ENCODE assay signal across 8 mouse cellular contexts in the genomic region with DNA sequence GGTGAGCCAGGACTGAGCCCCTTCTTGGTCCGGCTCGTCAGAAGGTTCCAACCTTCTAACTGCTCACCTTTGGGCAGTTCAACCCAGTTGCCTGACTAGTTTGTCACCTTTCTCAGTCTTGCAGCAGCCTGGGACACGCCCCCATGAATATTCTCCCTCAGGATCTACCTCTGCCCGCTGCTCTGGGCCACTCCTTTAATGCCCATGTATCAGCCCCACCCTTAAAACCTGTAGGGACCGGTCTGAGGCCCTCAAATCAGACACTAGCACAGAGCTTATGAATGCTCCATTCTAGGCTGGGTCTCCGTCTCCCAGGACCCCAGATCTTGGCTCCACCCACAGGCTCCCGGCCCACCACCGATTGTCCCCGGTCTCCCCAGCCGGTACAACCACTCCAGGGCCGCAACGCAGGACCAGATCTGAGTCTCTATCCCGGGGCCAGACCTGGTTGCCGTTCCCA. TPM values are rescaled to one million over a fixed set of nuclear protein-coding genes. Genes with fewer than 3 reads are reported as not detected.
DNase-seq lines count a peak whose midpoint lies in the region; ATAC-seq and TF ChIP-seq lines count a peak whose summit lies in the region.

No protein-coding gene starts in this region.

- peaks cover 51% of the 10 kb centered on the region for H3K36me3 ChIP-seq in embryonic facial prominence, embryonic 14.5 days (ENCODE audit: control insufficient read depth, insufficient read depth, low read length)
- H3K36me3 ChIP-seq in kidney, postnatal 0 days (ENCODE audit: insufficient read depth, low read length) = peaks cover 40% of the 10 kb centered on the region
- peaks cover 46% of the 10 kb centered on the region for H3K36me3 ChIP-seq in midbrain, embryonic 13.5 days

- no peaks in the 10 kb centered on the region for H3K27me3 ChIP-seq in embryonic facial prominence, embryonic 14.5 days (replicated peaks; ENCODE audit: control insufficient read depth, insufficient read depth, low read length)
- no peaks in the 10 kb centered on the region for H3K27me3 ChIP-seq in kidney, postnatal 0 days (ENCODE audit: insufficient read depth, low read length)
- no peaks in the 10 kb centered on the region for H3K27me3 ChIP-seq in midbrain, embryonic 13.5 days

- ATAC-seq in embryonic facial prominence, embryonic 14.5 days (ENCODE audit: low read depth) = peak; percentile 26
- ATAC-seq in kidney, postnatal 0 days (replicated peaks; ENCODE audit: low FRiP score, low read depth) = peak; percentile 56
- peak; percentile 59 for ATAC-seq in midbrain, embryonic 13.5 days
- ATAC-seq in CD4-positive, CD25-positive, alpha-beta regulatory T cell, adult 4 months = no peak

- TF ChIP-seq CTCF in left cerebral cortex, adult 2 months (IDR thresholded peaks at IDR 0.05) = no peak
- TF ChIP-seq CTCF in kidney, postnatal 0 days (IDR thresholded peaks at IDR 0.05; ENCODE audit: low read depth) = no peak

- H3K4me2 ChIP-seq in embryonic facial prominence, embryonic 14.5 days (ENCODE audit: low read depth, low read length) = peak overlapping the region; percentile 71
- H3K4me2 ChIP-seq in kidney, postnatal 0 days (ENCODE audit: low read length) = peak overlapping the region; percentile 63
- H3K4me2 ChIP-seq in midbrain, embryonic 13.5 days (replicated peaks) = peak overlapping the region; percentile 81

- no peaks in the 10 kb centered on the region for H3K9me3 ChIP-seq in embryonic facial prominence, embryonic 14.5 days (ENCODE audit: control insufficient read depth, low read length)
- no peaks in the 10 kb centered on the region for H3K9me3 ChIP-seq in kidney, postnatal 0 days (replicated peaks; ENCODE audit: low read length)
- no peaks in the 10 kb centered on the region for H3K9me3 ChIP-seq in midbrain, embryonic 13.5 days

- H3K9ac ChIP-seq in embryonic facial prominence, embryonic 14.5 days (ENCODE audit: low read depth, low read length) = peak overlapping the region; percentile 64
- H3K9ac ChIP-seq in kidney, postnatal 0 days (ENCODE audit: low read depth, low read length) = peak overlapping the region; percentile 72
- H3K9ac ChIP-seq in midbrain, embryonic 13.5 days (replicated peaks) = peak overlapping the region; percentile 79

- H3K4me1 ChIP-seq in embryonic facial prominence, embryonic 14.5 days (ENCODE audit: control insufficient read depth, insufficient read depth, low read length) = peaks cover 21% of the 10 kb centered on the region
- peaks cover 20% of the 10 kb centered on the region for H3K4me1 ChIP-seq in kidney, postnatal 0 days (replicated peaks; ENCODE audit: insufficient read depth, low read length)
- H3K4me1 ChIP-seq in midbrain, embryonic 13.5 days (replicated peaks) = peaks cover 60% of the 10 kb centered on the region

- 10% methylated on average over 13 of the region's 14 CpGs for WGBS in embryonic facial prominence, embryonic 14.5 days
- 5% methylated on average over 14 of the region's 14 CpGs for WGBS in kidney, postnatal 0 days
- WGBS in midbrain, embryonic 13.5 days = 12% methylated on average over 14 of the region's 14 CpGs

- peak overlapping the region; percentile 91 for H3K4me3 ChIP-seq in left cerebral cortex, adult 2 months
- peak overlapping the region; percentile 57 for H3K4me3 ChIP-seq in embryonic facial prominence, embryonic 14.5 days (ENCODE audit: low read depth, low read length)
- H3K4me3 ChIP-seq in kidney, postnatal 0 days (replicated peaks; ENCODE audit: low read depth, low read length) = peak overlapping the region; percentile 63
- peak overlapping the region; percentile 82 for H3K4me3 ChIP-seq in midbrain, embryonic 13.5 days (replicated peaks)

- intact Hi-C loops in left cerebral cortex, adult 2 months (cut with DNase I) = no loop called here
- intact Hi-C loops in left cerebral cortex, postnatal 25 days (cut with DNase I) = loop anchor here (5.0 kb wide), 1 partner anchor 88 kb away; no protein-coding TSS in a partner anchor

- peak overlapping the region; percentile 86 for H3K27ac ChIP-seq in left cerebral cortex, adult 2 months
- H3K27ac ChIP-seq in embryonic facial prominence, embryonic 14.5 days (replicated peaks; ENCODE audit: low read depth, low read length) = peak overlapping the region; percentile 40; the same call in 1 of the 2 replicates
- H3K27ac ChIP-seq in kidney, postnatal 0 days = peak overlapping the region; percentile 83
- H3K27ac ChIP-seq in midbrain, embryonic 13.5 days = peak overlapping the region; percentile 30; the same call in 1 of the 2 replicates

- no peak for DNase-seq in left cerebral cortex, adult 2 months (ENCODE audit: extremely low spot score in 1 of 2, low spot score in 2 of 2)
- DNase-seq in left cerebral cortex, postnatal 25 days (ENCODE audit: low spot score in 2 of 2) = no peak
- peak; percentile 61 for DNase-seq in embryonic facial prominence, embryonic 14.5 days (ENCODE audit: low spot score)
- DNase-seq in kidney, postnatal 0 days (ENCODE audit: low spot score) = no peak
- DNase-seq in right cerebral cortex, adult 2 months (ENCODE audit: low spot score in 2 of 2) = no peak
- DNase-seq in cerebellum, postnatal 36 days = no peak

RNA-seq across cellular contexts. Expression of gene Rpl18, which starts 0.6 kb away (rescaled TPM):
- total RNA-seq in left cerebral cortex, adult 2 months (2021) = 100 to 1,000 TPM; 318 to 325 TPM
- total RNA-seq in left cerebral cortex, postnatal 25 days (2021) = 100 to 1,000 TPM; 315 to 323 TPM
- polyA plus RNA-seq in embryonic facial prominence, embryonic 14.5 days (2014; fragmentation: Nextera tagmentation; extraction: Ambion mirVana) = 1,174 and 1,204 TPM in 2 replicates
- polyA plus RNA-seq in kidney, postnatal 0 days (2015; fragmentation: Nextera tagmentation; extraction: Ambion mirVana) = 1,049 and 1,142 TPM in 2 replicates
- 643 and 684 TPM in 2 replicates for polyA plus RNA-seq in midbrain, embryonic 13.5 days (2015; fragmentation: Nextera tagmentation; extraction: Ambion mirVana)
- polyA plus RNA-seq in CD4-positive, CD25-positive, alpha-beta regulatory T cell, adult 4 months (2017; shearing (Covaris generic)) = 1,000 to 10,000 TPM; 2,369 to 2,427 TPM

RNA-seq across cellular contexts. Expression of gene Sphk2, which starts 3.1 kb away (rescaled TPM):
- 10 to 100 TPM; 30.8 to 34.4 TPM for total RNA-seq in left cerebral cortex, adult 2 months (2021)
- total RNA-seq in left cerebral cortex, postnatal 25 days (2021) = 10 to 100 TPM; 29.7 to 29.8 TPM
- polyA plus RNA-seq in embryonic facial prominence, embryonic 14.5 days (2014; fragmentation: Nextera tagmentation; extraction: Ambion mirVana) = 24.0 and 25.6 TPM in 2 replicates
- 20.8 and 22.3 TPM in 2 replicates for polyA plus RNA-seq in kidney, postnatal 0 days (2015; fragmentation: Nextera tagmentation; extraction: Ambion mirVana)
- 24.3 and 27.1 TPM in 2 replicates for polyA plus RNA-seq in midbrain, embryonic 13.5 days (2015; fragmentation: Nextera tagmentation; extraction: Ambion mirVana)
- 10 to 100 TPM; 15.2 to 21.1 TPM for polyA plus RNA-seq in CD4-positive, CD25-positive, alpha-beta regulatory T cell, adult 4 months (2017; shearing (Covaris generic))

RNA-seq across cellular contexts. Expression of gene Fam83e, which starts 6.4 kb away (rescaled TPM):
- total RNA-seq in left cerebral cortex, adult 2 months (2021) = under 1 TPM; 0.37 to 0.41 TPM
- under 1 TPM; 0.11 to 0.23 TPM for total RNA-seq in left cerebral cortex, postnatal 25 days (2021)
- 0.36 and 0.39 TPM in 2 replicates for polyA plus RNA-seq in embryonic facial prominence, embryonic 14.5 days (2014; fragmentation: Nextera tagmentation; extraction: Ambion mirVana)
- 0.23 and 0.28 TPM in 2 replicates for polyA plus RNA-seq in kidney, postnatal 0 days (2015; fragmentation: Nextera tagmentation; extraction: Ambion mirVana)
- 1.0 and 1.3 TPM in 2 replicates for polyA plus RNA-seq in midbrain, embryonic 13.5 days (2015; fragmentation: Nextera tagmentation; extraction: Ambion mirVana)
- not detected for polyA plus RNA-seq in CD4-positive, CD25-positive, alpha-beta regulatory T cell, adult 4 months (2017; shearing (Covaris generic))

RNA-seq across cellular contexts. Expression of gene Dbp, which starts 9.8 kb away (rescaled TPM):
- 100 to 1,000 TPM in 1 of 2 experiments, 10 to 100 TPM in 1; 60.3 to 104 TPM for total RNA-seq in left cerebral cortex, adult 2 months (2021)
- 100 to 1,000 TPM in 1 of 2 experiments, 10 to 100 TPM in 1; 66.2 to 147 TPM for total RNA-seq in left cerebral cortex, postnatal 25 days (2021)
- polyA plus RNA-seq in embryonic facial prominence, embryonic 14.5 days (2014; fragmentation: Nextera tagmentation; extraction: Ambion mirVana) = 3.4 and 4.7 TPM in 2 replicates
- 8.4 and 8.6 TPM in 2 replicates for polyA plus RNA-seq in kidney, postnatal 0 days (2015; fragmentation: Nextera tagmentation; extraction: Ambion mirVana)
- 3.4 and 4.0 TPM in 2 replicates for polyA plus RNA-seq in midbrain, embryonic 13.5 days (2015; fragmentation: Nextera tagmentation; extraction: Ambion mirVana)
- polyA plus RNA-seq in CD4-positive, CD25-positive, alpha-beta regulatory T cell, adult 4 months (2017; shearing (Covaris generic)) = 1 to 10 TPM; 7.4 to 8.8 TPM

RNA-seq across cellular contexts. Expression of gene Spaca4, which starts 11.0 kb away (rescaled TPM):
- not detected for total RNA-seq in left cerebral cortex, adult 2 months (2021)
- total RNA-seq in left cerebral cortex, postnatal 25 days (2021) = not detected
- not detected in 2 replicates for polyA plus RNA-seq in embryonic facial prominence, embryonic 14.5 days (2014; fragmentation: Nextera tagmentation; extraction: Ambion mirVana)
- polyA plus RNA-seq in kidney, postnatal 0 days (2015; fragmentation: Nextera tagmentation; extraction: Ambion mirVana) = not detected in 2 replicates
- not detected in 2 replicates for polyA plus RNA-seq in midbrain, embryonic 13.5 days (2015; fragmentation: Nextera tagmentation; extraction: Ambion mirVana)
- not detected for polyA plus RNA-seq in CD4-positive, CD25-positive, alpha-beta regulatory T cell, adult 4 months (2017; shearing (Covaris generic))

Comparison
In these comparisons a context has a peak if more than half of its experiments do, and no peak if none do; other contexts are left out.
1. H3K27ac ChIP-seq: peak in every context shown above with its lines; median percentile 86 in left cerebral cortex, adult 2 months; 83 in kidney, postnatal 0 days; 40 in embryonic facial prominence, embryonic 14.5 days; 30 in midbrain, embryonic 13.5 days.